Mouse (Mus musculus) E14TG2a.4 (cell line): ENCODE measurements around the gene Tmem50a.

Experiments used
- CTCF ChIP-seq: conservative IDR thresholded peaks from 2 replicates; pipeline ENCODE4 v1.5.1; 2014; ENCODE audit warnings: low read length
- NANOG ChIP-seq: IDR thresholded peaks from 2 replicates; pipeline ENCODE4 v1.6.1; 2014; ENCODE audit warnings: borderline replicate concordance, low read length, mixed read lengths
- POU5F1 ChIP-seq: IDR thresholded peaks from 2 replicates; pipeline ENCODE4 v1.6.1; 2014; ENCODE audit warnings: low read length, borderline replicate concordance

GRCm38 (mm10) chr4:134871950-134872349 is 42.9 kb downstream of the Tmem50a start:
- TF ChIP-seq CTCF (no peak), POU5F1 (no peak), NANOG (no peak)
